ENCODE assay signal across 25 mouse cellular contexts in the genomic region with DNA sequence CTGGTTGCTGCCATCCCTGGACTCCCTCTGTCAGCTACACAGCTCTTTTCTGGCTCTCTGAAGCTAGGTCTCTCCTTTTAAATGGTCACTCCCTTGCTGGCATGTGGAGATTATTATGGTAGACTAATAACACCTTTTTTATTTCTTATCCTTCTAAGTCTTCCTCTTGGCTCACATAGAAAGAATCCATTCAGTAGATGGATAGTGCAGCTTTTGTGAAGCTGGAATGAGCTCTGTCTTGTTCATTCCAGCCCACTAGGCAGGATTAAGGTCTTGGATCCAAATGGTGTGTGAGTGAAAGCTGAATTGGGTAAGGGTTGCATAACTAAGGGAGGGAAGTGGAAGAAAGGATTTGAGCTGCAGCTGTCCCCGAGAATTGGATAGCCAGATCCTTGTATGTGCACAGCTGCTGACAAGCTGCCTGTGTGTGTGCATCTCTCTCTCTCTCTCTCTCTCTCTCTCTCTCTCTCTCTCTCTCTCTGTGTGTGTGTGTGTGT. TPM values are rescaled to one million over a fixed set of nuclear protein-coding genes. Genes with fewer than 3 reads are reported as not detected.
A peak's percentile ranks its signal among the peaks of the same experiment; 100 is the strongest.
DNase-seq lines count a peak whose midpoint lies in the region; ATAC-seq and TF ChIP-seq lines count a peak whose summit lies in the region.
"Had no signal": no experiment of that assay in that cellular context is flagged by ENCODE, and none has a peak within 500 bp of the region (broad histone marks: within the 10 kb centered on the region; RNA-seq: fewer than 3 reads in every experiment).

TSS of gene Rgr (minus strand) at position 51 of the 497 bp plus-strand sequence.

- H3K27me3 ChIP-seq in forebrain, embryonic 15.5 days: no peaks in the 10 kb centered on the region
- H3K27me3 ChIP-seq in forebrain, embryonic 12.5 days: no peaks in the 10 kb centered on the region
- H3K27me3 ChIP-seq in midbrain, embryonic 14.5 days (ENCODE audit: control insufficient read depth, insufficient read depth, low read length): no peaks in the 10 kb centered on the region
- H3K27me3 ChIP-seq in midbrain, embryonic 13.5 days: no peaks in the 10 kb centered on the region
- no peaks in the 10 kb centered on the region for H3K27me3 ChIP-seq in limb, embryonic 14.5 days (ENCODE audit: control insufficient read depth, insufficient read depth, low read length)
- H3K27me3 ChIP-seq: neural tube, embryonic 12.5 days; stomach, embryonic 15.5 days had no signal

- no peak for TF ChIP-seq CTCF in brain, embryonic 14.5 days (IDR thresholded peaks at IDR 0.05; ENCODE audit: borderline replicate concordance, extremely low read depth, insufficient read depth, insufficient read length)

- H3K4me3 ChIP-seq in forebrain, embryonic 15.5 days: no peak within 1 kb of the TSS
- no peak within 1 kb of the TSS for H3K4me3 ChIP-seq in forebrain, embryonic 12.5 days (replicated peaks)
- H3K4me3 ChIP-seq in midbrain, embryonic 14.5 days (replicated peaks; ENCODE audit: low read depth, low read length): no peak within 1 kb of the TSS
- no peak within 1 kb of the TSS for H3K4me3 ChIP-seq in midbrain, embryonic 13.5 days (replicated peaks)
- no peak within 1 kb of the TSS for H3K4me3 ChIP-seq in limb, embryonic 14.5 days (replicated peaks; ENCODE audit: low read length)
- H3K4me3 ChIP-seq: heart, embryonic 10.5 days; hindbrain, embryonic 10.5 days; neural tube, embryonic 12.5 days; stomach, embryonic 15.5 days had no signal

- no peak for TF ChIP-seq POLR2A in brain, embryonic 14.5 days (IDR thresholded peaks at IDR 0.05; ENCODE audit: borderline replicate concordance, extremely low read depth, insufficient read depth, insufficient read length, poor library complexity, severe bottlenecking)
- TF ChIP-seq POLR2A in limb, embryonic 14.5 days (IDR thresholded peaks at IDR 0.05; ENCODE audit: borderline replicate concordance, extremely low read depth, insufficient read depth, insufficient read length): no peak

- H3K36me3 ChIP-seq in forebrain, embryonic 15.5 days: no peaks in the 10 kb centered on the region
- H3K36me3 ChIP-seq in forebrain, embryonic 12.5 days (replicated peaks): no peaks in the 10 kb centered on the region
- no peaks in the 10 kb centered on the region for H3K36me3 ChIP-seq in midbrain, embryonic 14.5 days (ENCODE audit: control insufficient read depth, insufficient read depth, low read length)
- H3K36me3 ChIP-seq in midbrain, embryonic 13.5 days: no peaks in the 10 kb centered on the region
- H3K36me3 ChIP-seq in limb, embryonic 14.5 days (ENCODE audit: control insufficient read depth, insufficient read depth, low read length): no peaks in the 10 kb centered on the region
- H3K36me3 ChIP-seq: G1E; heart, embryonic 10.5 days; hindbrain, embryonic 10.5 days; neural tube, embryonic 12.5 days; stomach, embryonic 15.5 days had no signal

- peak; percentile 41; the same call in 1 of the 2 replicates for ATAC-seq in forebrain, embryonic 15.5 days (replicated peaks)
- ATAC-seq in forebrain, embryonic 12.5 days (ENCODE audit: low FRiP score): no peak
- ATAC-seq in midbrain, embryonic 14.5 days (ENCODE audit: low FRiP score, low TSS enrichment): no peak
- no peak for ATAC-seq in midbrain, embryonic 13.5 days
- ATAC-seq in limb, embryonic 14.5 days (ENCODE audit: low FRiP score, low read depth): peak; percentile 63
- ATAC-seq: intestine, postnatal 0 days had no signal

- WGBS in forebrain, embryonic 15.5 days: 8% methylated on average over 1 of the region's 1 CpGs
- WGBS in forebrain, embryonic 12.5 days: 14% methylated on average over 1 of the region's 1 CpGs
- 33% methylated on average over 1 of the region's 1 CpGs for WGBS in midbrain, embryonic 14.5 days
- WGBS in midbrain, embryonic 13.5 days: 40% methylated on average over 1 of the region's 1 CpGs
- WGBS in limb, embryonic 14.5 days: 80% methylated on average over 1 of the region's 1 CpGs

- no peaks in the 10 kb centered on the region for H3K9me3 ChIP-seq in forebrain, embryonic 15.5 days
- H3K9me3 ChIP-seq in forebrain, embryonic 12.5 days: no peaks in the 10 kb centered on the region
- H3K9me3 ChIP-seq in midbrain, embryonic 14.5 days (ENCODE audit: control insufficient read depth, low read length): no peaks in the 10 kb centered on the region
- no peaks in the 10 kb centered on the region for H3K9me3 ChIP-seq in midbrain, embryonic 13.5 days
- no peaks in the 10 kb centered on the region for H3K9me3 ChIP-seq in limb, embryonic 14.5 days (ENCODE audit: control insufficient read depth, low read length)
- H3K9me3 ChIP-seq: G1E; heart, embryonic 10.5 days; hindbrain, embryonic 10.5 days; neural tube, embryonic 12.5 days; stomach, embryonic 15.5 days had no signal

- DNase-seq in midbrain, embryonic 14.5 days: peak; percentile 8
- DNase-seq in brain, embryonic 14.5 days (ENCODE audit: low read depth): peak; percentile 70
- DNase-seq in limb, embryonic 14.5 days (ENCODE audit: low spot score): peak; percentile 12
- no peak for DNase-seq in spleen, adult 12 weeks (ENCODE audit: low spot score)
- no peak for DNase-seq in B cell, adult 2 months
- DNase-seq: adrenal gland, postnatal 10 days; cerebellum, adult 9-10 months; kidney, postnatal 36 days; liver; lung, postnatal 4 days; right cerebral cortex, postnatal 4 days; thymus, postnatal 36 days had no signal

- no peaks in the 10 kb centered on the region for H3K4me1 ChIP-seq in forebrain, embryonic 15.5 days
- 0 out of 2 replicates have a peak, but pooled peaks cover 5% of the 10 kb centered on the region for H3K4me1 ChIP-seq in forebrain, embryonic 12.5 days
- H3K4me1 ChIP-seq in midbrain, embryonic 14.5 days (ENCODE audit: control insufficient read depth, insufficient read depth, low read length): no peaks in the 10 kb centered on the region
- H3K4me1 ChIP-seq in midbrain, embryonic 13.5 days (replicated peaks): no peaks in the 10 kb centered on the region
- no peaks in the 10 kb centered on the region for H3K4me1 ChIP-seq in limb, embryonic 14.5 days (ENCODE audit: control insufficient read depth, insufficient read depth, low read length)
- H3K4me1 ChIP-seq: heart, embryonic 10.5 days; hindbrain, embryonic 10.5 days; neural tube, embryonic 12.5 days; stomach, embryonic 15.5 days had no signal

- H3K27ac ChIP-seq in forebrain, embryonic 15.5 days (replicated peaks): no peak within 1 kb of the TSS
- no peak within 1 kb of the TSS for H3K27ac ChIP-seq in forebrain, embryonic 12.5 days
- no peak within 1 kb of the TSS for H3K27ac ChIP-seq in midbrain, embryonic 14.5 days (replicated peaks; ENCODE audit: low read depth, low read length)
- H3K27ac ChIP-seq in midbrain, embryonic 13.5 days: no peak within 1 kb of the TSS
- no peak within 1 kb of the TSS for H3K27ac ChIP-seq in limb, embryonic 14.5 days (replicated peaks; ENCODE audit: low read depth, low read length)
- H3K27ac ChIP-seq: heart, embryonic 10.5 days; hindbrain, embryonic 10.5 days; neural tube, embryonic 12.5 days; stomach, embryonic 15.5 days had no signal

- H3K9ac ChIP-seq in forebrain, embryonic 15.5 days (replicated peaks): no peak within 1 kb of the TSS
- no peak within 1 kb of the TSS for H3K9ac ChIP-seq in forebrain, embryonic 12.5 days
- H3K9ac ChIP-seq in midbrain, embryonic 14.5 days (replicated peaks; ENCODE audit: low read length): no peak within 1 kb of the TSS
- H3K9ac ChIP-seq in midbrain, embryonic 13.5 days (replicated peaks): no peak within 1 kb of the TSS
- no peak within 1 kb of the TSS for H3K9ac ChIP-seq in limb, embryonic 14.5 days (ENCODE audit: low read depth, low read length, severe bottlenecking)
- H3K9ac ChIP-seq: neural tube, embryonic 12.5 days; stomach, embryonic 15.5 days had no signal

- no peak within 1 kb of the TSS for H3K4me2 ChIP-seq in forebrain, embryonic 15.5 days (replicated peaks)
- no peak within 1 kb of the TSS for H3K4me2 ChIP-seq in forebrain, embryonic 12.5 days
- no peak within 1 kb of the TSS for H3K4me2 ChIP-seq in midbrain, embryonic 14.5 days (ENCODE audit: low read length)
- H3K4me2 ChIP-seq in midbrain, embryonic 13.5 days (replicated peaks): no peak within 1 kb of the TSS
- no peak within 1 kb of the TSS for H3K4me2 ChIP-seq in limb, embryonic 14.5 days (replicated peaks; ENCODE audit: low read depth, low read length, severe bottlenecking)
- H3K4me2 ChIP-seq: neural tube, embryonic 12.5 days; stomach, embryonic 15.5 days had no signal

RNA-seq across cellular contexts. Expression of gene Rgr, which starts in this region (rescaled TPM):
- polyA plus RNA-seq in forebrain, embryonic 15.5 days (2015; fragmentation: Nextera tagmentation; extraction: Ambion mirVana): not detected in 2 replicates
- not detected in 2 replicates for polyA plus RNA-seq in forebrain, embryonic 12.5 days (2016; fragmentation: Nextera tagmentation; extraction: Ambion mirVana)
- 0.24 TPM in 1 of 2 replicates, not detected in the other for polyA plus RNA-seq in midbrain, embryonic 14.5 days (2014; fragmentation: Nextera tagmentation; extraction: Ambion mirVana)
- not detected in 2 replicates for polyA plus RNA-seq in midbrain, embryonic 13.5 days (2015; fragmentation: Nextera tagmentation; extraction: Ambion mirVana)
- polyA plus RNA-seq in brain, embryonic 14.5 days (2012; rRNA removed): 0.13 TPM in 1 of 2 replicates, not detected in the other
- polyA plus RNA-seq in limb, embryonic 14.5 days (2012; rRNA removed): 0.62 and 0.83 TPM in 2 replicates
- 0.25 and 0.55 TPM in 2 replicates for polyA plus RNA-seq in limb, embryonic 14.5 days (2014; fragmentation: Nextera tagmentation; extraction: Ambion mirVana)
- polyA plus RNA-seq: G1E; heart, embryonic 10.5 days; heart, embryonic 16.5 days; hindbrain, embryonic 10.5 days; intestine, postnatal 0 days; kidney, embryonic 14.5 days; liver, embryonic 16.5 days; lung, embryonic 16.5 days; neural tube, embryonic 12.5 days; stomach, embryonic 15.5 days had no signal

Comparison
In these comparisons a context has a peak if more than half of its experiments do, and no peak if none do; other contexts are left out.
1. Peak in ATAC-seq in forebrain, embryonic 15.5 days; RNA of the gene not detected or under 1 TPM.
2. Peak in DNase-seq in midbrain, embryonic 14.5 days; RNA of the gene not detected or under 1 TPM.
3. Peak in DNase-seq in brain, embryonic 14.5 days; RNA of the gene not detected or under 1 TPM.
4. Peak in DNase-seq and ATAC-seq in limb, embryonic 14.5 days; RNA of the gene not detected or under 1 TPM.